Mouse (Mus musculus) liver, embryonic 15.5 days (tissue): Measurements from ENCODE around the gene Gm11562. TPM values are rescaled to one million over a fixed set of nuclear protein-coding genes. Genes with fewer than 3 reads are reported as not detected.
"Not testable (repeated sequence)": the region's sequence is repeated elsewhere in the genome, so short reads cannot be mapped to it uniquely, and the experiment has no call there.

Source experiments
- ATAC-seq: fragments of 200-750 bp; cut with Nextera tagmentation; 2 replicates; pipeline ENCODE4 v1.8.0; 2017; ENCODE audit warnings: moderate number of reproducible peaks, mild to moderate bottlenecking, moderate library complexity; ENCODE audit not compliant: insufficient read depth
- H3K27ac ChIP-seq: fragments of 300-500 bp; sonication (generic); replicated peaks from 2 replicates; pipeline ENCODE4 v1.5.1; 2015; ENCODE audit warnings: mild to moderate bottlenecking, inconsistent platforms
- H3K27me3 ChIP-seq: fragments of 300-500 bp; sonication (generic); 2 replicates; pipeline ENCODE4 v1.6.1; 2015; ENCODE audit warnings: mild to moderate bottlenecking, inconsistent platforms
- H3K36me3 ChIP-seq: fragments of 300-500 bp; sonication (generic); replicated peaks from 2 replicates; pipeline ENCODE4 v1.6.1; 2015; ENCODE audit warnings: moderate library complexity, mild to moderate bottlenecking, inconsistent platforms
- H3K4me1 ChIP-seq: fragments of 300-500 bp; sonication (generic); replicated peaks from 2 replicates; pipeline ENCODE4 v1.6.1; 2015; ENCODE audit warnings: inconsistent platforms
- H3K4me2 ChIP-seq: fragments of 300-500 bp; sonication (generic); 2 replicates; pipeline ENCODE4 v1.6.1; 2015; ENCODE audit warnings: moderate library complexity, mild to moderate bottlenecking, inconsistent platforms
- H3K4me3 ChIP-seq: fragments of 300-500 bp; sonication (generic); replicated peaks from 2 replicates; pipeline ENCODE4 v1.5.1; 2015; ENCODE audit warnings: mild to moderate bottlenecking, inconsistent platforms
- H3K9ac ChIP-seq: fragments of 300-500 bp; sonication (generic); 2 replicates; pipeline ENCODE4 v1.6.1; 2015; ENCODE audit warnings: moderate library complexity, mild to moderate bottlenecking, inconsistent platforms
- H3K9me3 ChIP-seq: fragments of 300-500 bp; sonication (generic); replicated peaks from 2 replicates; pipeline ENCODE4 v1.6.1; 2016; ENCODE audit warnings: inconsistent platforms
- WGBS: fragments of 180-500 bp; shearing (Covaris S2); methylation state at CpG from one replicate; pipeline ENCODE4 v1.1.7; 2015; ENCODE audit warnings: mixed read lengths; ENCODE audit not compliant: insufficient replicate concordance; 5-methylcytosine and 5-hydroxymethylcytosine counted together
- polyA plus RNA-seq: library from polyadenylated mRNA; unstranded; fragments of >200 nt; fragmentation: Nextera tagmentation; extraction: Ambion mirVana; gene quantifications from 2 replicates; pipeline ENCODE4 v1.2.1, GENCODE M21; 2015

Gm11562 gene
- polyA plus RNA-seq, 1 experiment from 2014 or later, result not detected

GRCm38 (mm10) chr11:99634653-99635134 lies 14.5 kb upstream of the Gm11562 start, which contains the start of gene Krtap4-2:
Gene Krtap4-2, minus strand, starts transcription at chr11:99635084.
- Histone ChIP-seq H3K4me3 (no peak within 1 kb of the TSS), H3K4me1 (no peaks in the 10 kb centered on the region), H3K27me3 (no peaks in the 10 kb centered on the region), H3K9me3 (no peaks in the 10 kb centered on the region), H3K9ac (no peak within 1 kb of the TSS), H3K4me2 (no peak within 1 kb of the TSS), H3K27ac (no peak within 1 kb of the TSS), H3K36me3 (no peaks in the 10 kb centered on the region)
- WGBS, result 46% methylated on average over 8 of the region's 8 CpGs
- no peak for ATAC-seq

- Histone ChIP-seq H3K9ac (no peak overlapping the region), H3K36me3 (no peaks in the 10 kb centered on the region), H3K27ac (no peak overlapping the region), H3K4me2 (no peak overlapping the region), H3K4me1 (no peaks in the 10 kb centered on the region), H3K9me3 (no peaks in the 10 kb centered on the region), H3K27me3 (no peaks in the 10 kb centered on the region), H3K4me3 (no peak overlapping the region)
- 33% methylated on average over 2 of the region's 2 CpGs for WGBS
- no peak for ATAC-seq
Measured at GRCm38 (mm10) chr11:99633293-99633692, 13.1 kb upstream of the Gm11562 start.

GRCm38 (mm10) chr11:99630890-99631289 lies 10.7 kb upstream of the Gm11562 start:
- Histone ChIP-seq H3K9me3 (no peaks in the 10 kb centered on the region), H3K4me3 (no peak overlapping the region), H3K4me2 (no peak overlapping the region), H3K4me1 (no peaks in the 10 kb centered on the region), H3K36me3 (no peaks in the 10 kb centered on the region), H3K27me3 (no peaks in the 10 kb centered on the region), H3K9ac (no peak overlapping the region), H3K27ac (no peak overlapping the region)
- 44% methylated on average over 3 of the region's 3 CpGs for WGBS
- no peak for ATAC-seq

GRCm38 (mm10) chr11:99628138-99628537 lies 7.9 kb upstream of the Gm11562 start, which contains the start of gene Krtap4-1:
Gene Krtap4-1, minus strand, starts transcription at chr11:99628238.
- WGBS, result 60% methylated on average over 4 of the region's 4 CpGs
- no peak within 1 kb of the TSS for H3K9ac ChIP-seq

GRCm38 (mm10) chr11:99614796-99615363 lies 5.4 kb downstream of the Gm11562 start, which contains the start of gene Krtap2-4:
Gene Krtap2-4, minus strand, starts transcription at chr11:99614846.
- Histone ChIP-seq H3K4me1 (no peaks in the 10 kb centered on the region), H3K27me3 (no peaks in the 10 kb centered on the region), H3K4me3 (no peak within 1 kb of the TSS), H3K4me2 (no peak within 1 kb of the TSS), H3K9ac (no peak within 1 kb of the TSS), H3K9me3 (no peaks in the 10 kb centered on the region), H3K36me3 (no peaks in the 10 kb centered on the region), H3K27ac (no peak within 1 kb of the TSS)
- ATAC-seq, result no peak
- 39% methylated on average over 3 of the region's 3 CpGs for WGBS

More at GRCm38 (mm10) chr11:99628138-99628537, 7.9 kb upstream of the Gm11562 start, which contains the start of gene Krtap4-1:
- Histone ChIP-seq H3K36me3 (no peaks in the 10 kb centered on the region), H3K4me1 (no peaks in the 10 kb centered on the region), H3K4me2 (no peak within 1 kb of the TSS), H3K9me3 (no peaks in the 10 kb centered on the region), H3K4me3 (no peak within 1 kb of the TSS), H3K27me3 (no peaks in the 10 kb centered on the region), H3K27ac (no peak within 1 kb of the TSS)
- ATAC-seq, result no peak

GRCm38 (mm10) chr11:99610089-99610488 lies 10.1 kb downstream of the Gm11562 start, which contains the start of gene Gm11937:
Gene Gm11937, minus strand, starts transcription at chr11:99610189.
- not testable (repeated sequence) for H3K27me3 ChIP-seq, H3K4me1 ChIP-seq, ATAC-seq, H3K36me3 ChIP-seq, H3K9ac ChIP-seq, H3K27ac ChIP-seq, H3K4me3 ChIP-seq, H3K9me3 ChIP-seq, H3K4me2 ChIP-seq
- 35% methylated on average over 2 of the region's 2 CpGs for WGBS

GRCm38 (mm10) chr11:99609126-99609525 lies 11.1 kb downstream of the Gm11562 start:
- Histone ChIP-seq H3K9ac (no peak overlapping the region), H3K4me3 (no peak overlapping the region), H3K27ac (no peak overlapping the region), H3K27me3 (no peaks in the 10 kb centered on the region), H3K4me1 (no peaks in the 10 kb centered on the region), H3K36me3 (no peaks in the 10 kb centered on the region), H3K9me3 (no peaks in the 10 kb centered on the region), H3K4me2 (no peak overlapping the region)
- 26% methylated on average over 1 of the region's 1 CpGs for WGBS
- no peak for ATAC-seq

GRCm38 (mm10) chr11:99603208-99603607 lies 17.0 kb downstream of the Gm11562 start, which contains the start of gene Gm11938:
Gene Gm11938, minus strand, starts transcription at chr11:99603308.
- not testable (repeated sequence) for H3K4me1 ChIP-seq, H3K27ac ChIP-seq, H3K36me3 ChIP-seq, H3K9me3 ChIP-seq, H3K4me2 ChIP-seq, H3K27me3 ChIP-seq, H3K9ac ChIP-seq, ATAC-seq, H3K4me3 ChIP-seq
- WGBS, result 43% methylated on average over 1 of the region's 1 CpGs

- H3K9ac ChIP-seq, H3K27ac ChIP-seq, ATAC-seq, H3K36me3 ChIP-seq, H3K4me1 ChIP-seq, H3K4me2 ChIP-seq, H3K27me3 ChIP-seq, H3K4me3 ChIP-seq, H3K9me3 ChIP-seq: not testable (repeated sequence)
- WGBS, result 59% methylated on average over 6 of the region's 6 CpGs
Measured at GRCm38 (mm10) chr11:99597742-99598141, 22.5 kb downstream of the Gm11562 start, which contains the start of gene Krtap9-3. Gene Krtap9-3, minus strand, starts transcription at chr11:99598105.

- WGBS, result 78% methylated on average over 6 of the region's 6 CpGs
- Histone ChIP-seq H3K27me3 (no peaks in the 10 kb centered on the region), H3K9ac (no peak within 1 kb of the TSS), H3K9me3 (no peaks in the 10 kb centered on the region), H3K4me1 (no peaks in the 10 kb centered on the region), H3K4me2 (no peak within 1 kb of the TSS), H3K27ac (no peak within 1 kb of the TSS), H3K36me3 (no peaks in the 10 kb centered on the region), H3K4me3 (no peak within 1 kb of the TSS)
- no peak for ATAC-seq
Measured at GRCm38 (mm10) chr11:99590981-99591380, 29.3 kb downstream of the Gm11562 start, which contains the start of gene Krtap1-3. Gene Krtap1-3, minus strand, starts transcription at chr11:99591339.

GRCm38 (mm10) chr11:99585096-99585495 lies 35.1 kb downstream of the Gm11562 start:
- Histone ChIP-seq H3K4me1 (no peaks in the 10 kb centered on the region), H3K27me3 (no peaks in the 10 kb centered on the region), H3K27ac (no peak overlapping the region), H3K9me3 (no peaks in the 10 kb centered on the region), H3K4me2 (no peak overlapping the region), H3K36me3 (no peaks in the 10 kb centered on the region), H3K9ac (no peak overlapping the region), H3K4me3 (no peak overlapping the region)
- no peak for ATAC-seq
- 78% methylated on average over 7 of the region's 7 CpGs for WGBS
